Mouse (Mus musculus): Measurements from ENCODE around the gene Dmap1.

Gene Dmap1

GRCm38 (mm10) chr4:117681931-117682461 is at the start of gene Dmap1:
TSS of gene Dmap1 (minus strand) at chr4:117682273.
- peak; percentile 60 to 74 for DNase-seq (ENCODE audit: low spot score in 2 of 2)

- DNase-seq (ENCODE audit: low spot score in 2 of 2) = no peak
These were observed 42.0 kb upstream of the Dmap1 start, which contains the start of gene Gm12845 for GRCm38 (mm10) chr4:117724112-117724511. TSS of gene Gm12845 (plus strand) at chr4:117724412.

GRCm38 (mm10) chr4:117713303-117714098 is 31.4 kb upstream of the Dmap1 start:
- DNase-seq (ENCODE audit: low spot score in 2 of 2) = no peak

GRCm38 (mm10) chr4:117712314-117712713 is 30.2 kb upstream of the Dmap1 start:
- DNase-seq (ENCODE audit: low spot score in 2 of 2) = no peak

GRCm38 (mm10) chr4:117708780-117709550 is 26.9 kb upstream of the Dmap1 start:
- DNase-seq (ENCODE audit: low spot score in 2 of 2) = no peak

GRCm38 (mm10) chr4:117705361-117705760 is 23.3 kb upstream of the Dmap1 start:
- peak in 1 of 2 experiments; percentile 26 for DNase-seq (ENCODE audit: low spot score in 2 of 2)

GRCm38 (mm10) chr4:117686354-117686753 is 4.3 kb upstream of the Dmap1 start:
- DNase-seq (ENCODE audit: low spot score in 2 of 2) = no peak

- no peak for DNase-seq (ENCODE audit: low spot score in 2 of 2)
These were observed 1.1 kb upstream of the Dmap1 start for GRCm38 (mm10) chr4:117683048-117683768.

GRCm38 (mm10) chr4:117682463-117682862 is 390 bp upstream of the Dmap1 start:
- no peak for DNase-seq (ENCODE audit: low spot score in 2 of 2)

GRCm38 (mm10) chr4:117680963-117681362 is 1.1 kb downstream of the Dmap1 start:
- DNase-seq (ENCODE audit: low spot score in 2 of 2) = no peak

- DNase-seq (ENCODE audit: low spot score in 2 of 2) = peak; percentile 23 to 65
These were observed 5.2 kb downstream of the Dmap1 start for GRCm38 (mm10) chr4:117676903-117677302.

GRCm38 (mm10) chr4:117673901-117674300 is 8.2 kb downstream of the Dmap1 start:
- DNase-seq (ENCODE audit: low spot score in 2 of 2) = no peak

GRCm38 (mm10) chr4:117672042-117672441 is 10.0 kb downstream of the Dmap1 start:
- no peak for DNase-seq (ENCODE audit: low spot score in 2 of 2)

- DNase-seq (ENCODE audit: low spot score in 2 of 2) = no peak
These were observed 12.2 kb downstream of the Dmap1 start for GRCm38 (mm10) chr4:117669874-117670273.

GRCm38 (mm10) chr4:117666054-117666453 is 16.0 kb downstream of the Dmap1 start:
- no peak for DNase-seq (ENCODE audit: low spot score in 2 of 2)

- no peak for DNase-seq (ENCODE audit: low spot score in 2 of 2)
These were observed 16.5 kb downstream of the Dmap1 start for GRCm38 (mm10) chr4:117665531-117665930.

- DNase-seq (ENCODE audit: low spot score in 2 of 2) = no peak
These were observed 17.5 kb downstream of the Dmap1 start for GRCm38 (mm10) chr4:117664411-117665137.

- no peak for DNase-seq (ENCODE audit: low spot score in 2 of 2)
These were observed 22.1 kb downstream of the Dmap1 start for GRCm38 (mm10) chr4:117660001-117660400.

GRCm38 (mm10) chr4:117658582-117659444 is 23.3 kb downstream of the Dmap1 start:
- no peak for DNase-seq (ENCODE audit: low spot score in 2 of 2)

GRCm38 (mm10) chr4:117657646-117658045 is 24.4 kb downstream of the Dmap1 start:
- DNase-seq (ENCODE audit: low spot score in 2 of 2) = no peak
